Mouse (Mus musculus) urinary bladder, postnatal 0 days (tissue): Measurements from ENCODE around the gene Tom1l1. TPM values are rescaled to one million over a fixed set of nuclear protein-coding genes. Genes with fewer than 3 reads are reported as not detected.

Experiments used
- polyA plus RNA-seq: library from polyadenylated mRNA; unstranded; fragments of >200 nt; fragmentation: Nextera tagmentation; extraction: Ambion mirVana; gene quantifications from 2 replicates; pipeline ENCODE4 v1.2.1, GENCODE M21; 2015

Gene Tom1l1
- polyA plus RNA-seq: 22.0 and 29.3 TPM in 2 replicates

GRCm38 (mm10) chr11:90687460-90688416 is at the start of gene Tom1l1:
Gene Tom1l1, minus strand, starts transcription at chr11:90688366.

GRCm38 (mm10) chr11:90637440-90638311 is 50.5 kb downstream of the Tom1l1 start, which contains the start of the genes Stxbp4 and Cox11:
Gene Stxbp4, minus strand, starts transcription at chr11:90638084.
Gene Cox11, plus strand, starts transcription at chr11:90638173.

Other genes with a start within 250 kb of the Tom1l1 start
- gene Stxbp4, start 50.3 kb downstream of the Tom1l1 start, polyA plus RNA-seq: 2.9 and 4.0 TPM in 2 replicates
- 18.1 and 18.4 TPM in 2 replicates for gene Cox11, start 50.2 kb downstream of the Tom1l1 start, polyA plus RNA-seq